Mouse (Mus musculus): ENCODE results near the gene Bst1.
A peak's percentile ranks its signal among the peaks of the same experiment; 100 is the strongest.

Bst1 gene

GRCm38 (mm10) chr5:43814536-43814935, 4.1 kb upstream of the Bst1 start:
- no peak for DNase-seq (ENCODE audit: low spot score)

GRCm38 (mm10) chr5:43815769-43816168, 2.9 kb upstream of the Bst1 start:
- DNase-seq (ENCODE audit: low spot score) = no peak

GRCm38 (mm10) chr5:43820785-43821184, 2.1 kb downstream of the Bst1 start:
- DNase-seq (ENCODE audit: low spot score) = no peak

- DNase-seq (ENCODE audit: low spot score) = no peak
Observed at GRCm38 (mm10) chr5:43821538-43821937, 2.9 kb downstream of the Bst1 start, which contains the start of gene Fbxl5. Gene Fbxl5, minus strand, starts transcription at chr5:43821638.

- no peak for DNase-seq (ENCODE audit: low spot score)
Observed at GRCm38 (mm10) chr5:43822199-43822598, 3.5 kb downstream of the Bst1 start.

- no peak for DNase-seq (ENCODE audit: low spot score)
Observed at GRCm38 (mm10) chr5:43822824-43823223, 4.1 kb downstream of the Bst1 start.

- no peak for DNase-seq (ENCODE audit: low spot score)
Observed at GRCm38 (mm10) chr5:43824580-43824979, 5.9 kb downstream of the Bst1 start.

- DNase-seq (ENCODE audit: low spot score) = no peak
Observed at GRCm38 (mm10) chr5:43826883-43827282, 8.2 kb downstream of the Bst1 start.

GRCm38 (mm10) chr5:43827366-43827765, 8.7 kb downstream of the Bst1 start:
- no peak for DNase-seq (ENCODE audit: low spot score)

GRCm38 (mm10) chr5:43836590-43836989, 17.9 kb downstream of the Bst1 start:
- DNase-seq (ENCODE audit: low spot score) = no peak

- peak; percentile 29 for DNase-seq (ENCODE audit: low spot score)
Observed at GRCm38 (mm10) chr5:43837372-43837771, 18.7 kb downstream of the Bst1 start.

- DNase-seq (ENCODE audit: low spot score) = peak; percentile 33
Observed at GRCm38 (mm10) chr5:43841144-43842010, 22.7 kb downstream of the Bst1 start.

GRCm38 (mm10) chr5:43842011-43842285, 23.3 kb downstream of the Bst1 start:
- DNase-seq (ENCODE audit: low spot score) = no peak

- DNase-seq (ENCODE audit: low spot score) = no peak
Observed at GRCm38 (mm10) chr5:43842576-43843155, 24.0 kb downstream of the Bst1 start.

- DNase-seq (ENCODE audit: low spot score) = no peak
Observed at GRCm38 (mm10) chr5:43845083-43845482, 26.4 kb downstream of the Bst1 start.

GRCm38 (mm10) chr5:43845646-43846045, 27.0 kb downstream of the Bst1 start:
- DNase-seq (ENCODE audit: low spot score) = no peak

- no peak for DNase-seq (ENCODE audit: low spot score)
Observed at GRCm38 (mm10) chr5:43846227-43846626, 27.5 kb downstream of the Bst1 start.

GRCm38 (mm10) chr5:43847555-43847954, 28.9 kb downstream of the Bst1 start:
- no peak for DNase-seq (ENCODE audit: low spot score)

- DNase-seq (ENCODE audit: low spot score) = no peak
Observed at GRCm38 (mm10) chr5:43848275-43848674, 29.6 kb downstream of the Bst1 start.

GRCm38 (mm10) chr5:43853096-43853867, 34.6 kb downstream of the Bst1 start:
- no peak for DNase-seq (ENCODE audit: low spot score)

- DNase-seq (ENCODE audit: low spot score) = no peak
Observed at GRCm38 (mm10) chr5:43853868-43854488, 35.3 kb downstream of the Bst1 start.

- DNase-seq (ENCODE audit: low spot score) = no peak
Observed at GRCm38 (mm10) chr5:43855769-43856168, 37.1 kb downstream of the Bst1 start.

- no peak for DNase-seq (ENCODE audit: low spot score)
Observed at GRCm38 (mm10) chr5:43859663-43860062, 41.0 kb downstream of the Bst1 start.

Data from urinary bladder, postnatal 25 days (tissue).